Mouse (Mus musculus): ENCODE results near the gene Csf3. TPM values are rescaled to one million over a fixed set of nuclear protein-coding genes. Genes with fewer than 3 reads are reported as not detected.

Csf3 gene
- total RNA-seq, 2 experiments from 2014 or later = not detected

DNA sequence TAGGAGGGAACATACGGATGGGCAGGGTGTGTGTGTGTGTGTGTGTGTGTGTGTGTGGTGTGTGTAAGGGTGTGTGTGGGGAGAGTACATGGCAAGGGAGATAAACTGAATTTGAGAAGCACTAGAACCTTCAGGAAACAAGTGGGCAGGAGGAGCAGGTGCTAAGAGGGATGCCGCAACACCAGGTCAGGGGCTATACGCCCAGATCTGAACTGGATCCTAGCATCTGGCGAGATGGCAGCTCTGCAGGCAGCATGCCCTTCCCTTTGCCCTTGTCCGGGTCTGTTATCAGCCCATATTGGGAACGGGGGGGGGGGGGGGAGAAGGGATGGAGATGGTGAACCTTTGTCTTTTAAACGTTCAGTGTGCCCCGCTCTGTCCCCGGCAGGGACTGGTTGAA, 37.9 kb downstream of the Csf3 start:
- DNase-seq = peak; percentile 63
- intact Hi-C loops (cut with DNase I) = no loop called here
- Histone ChIP-seq H3K4me3 (no peak overlapping the region), H3K27ac (peak overlapping the region; percentile 65; the same call in 1 of the 2 replicates)
- TF ChIP-seq CTCF (IDR thresholded peaks at IDR 0.05) = no peak

DNA sequence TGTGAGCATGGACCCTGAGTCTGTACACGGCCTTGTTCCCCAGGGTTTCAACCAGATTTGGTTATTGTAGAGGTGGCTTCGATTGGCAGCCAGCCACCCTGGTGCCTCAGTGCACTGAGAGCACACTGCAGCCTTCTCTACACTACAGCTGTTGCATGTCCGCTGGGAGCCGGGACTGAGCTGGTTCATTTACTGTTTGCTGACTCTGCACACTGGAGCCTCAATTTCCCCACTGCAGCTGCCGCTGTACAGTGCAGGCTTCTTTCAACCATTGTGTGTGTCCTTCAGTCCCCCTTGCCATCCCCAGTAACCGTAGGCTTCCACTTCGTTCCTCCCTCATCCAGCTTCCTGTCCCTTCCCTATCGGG, 38.9 kb downstream of the Csf3 start:
- no peak for TF ChIP-seq CTCF (IDR thresholded peaks at IDR 0.05)
- intact Hi-C loops (cut with DNase I) = no loop called here
- Histone ChIP-seq H3K4me3 (peak overlapping the region; percentile 77), H3K27ac (peak overlapping the region; percentile 100)
- peak; percentile 45 for DNase-seq

DNA sequence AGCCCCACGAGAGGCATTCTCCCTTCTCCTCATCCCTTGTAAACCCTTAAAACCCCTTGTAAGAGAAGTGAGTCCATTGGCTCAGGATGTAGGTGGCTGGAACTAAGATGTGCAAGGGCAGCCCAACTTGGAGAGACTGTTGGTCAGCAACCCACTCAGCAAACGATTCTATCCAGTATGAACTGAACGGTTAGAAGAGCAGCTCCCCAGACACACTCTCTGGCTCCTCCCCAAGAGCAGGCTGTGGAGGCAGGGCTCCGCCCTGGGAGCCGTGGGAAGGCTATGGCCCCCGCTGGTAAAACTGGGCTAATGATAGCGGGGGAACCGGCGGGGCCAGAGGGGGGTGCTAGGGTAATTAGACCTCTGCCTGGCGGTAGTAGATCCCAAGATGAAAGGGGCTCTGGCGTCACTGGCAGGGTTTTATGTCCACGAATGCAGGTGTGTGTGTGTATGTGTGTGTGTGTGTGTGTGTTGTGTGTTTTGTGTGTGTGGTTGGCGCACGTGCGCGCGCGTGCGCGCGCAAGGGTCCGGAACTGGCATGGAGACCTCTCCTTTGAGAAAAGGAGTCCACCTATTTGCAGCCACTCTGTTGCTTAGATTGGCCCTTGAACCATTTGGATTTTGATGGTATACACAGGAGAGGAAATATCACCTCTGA, 39.5 kb downstream of the Csf3 start, which contains the start of gene Thra:
Gene Thra, plus strand, starts transcription at position 246 of the 658 bp plus-strand sequence.
- H3K4me3 ChIP-seq = peak within 1 kb of the TSS; percentile 77
- H3K27ac ChIP-seq = peak within 1 kb of the TSS; percentile 100
- peak; percentile 87 for DNase-seq
- no peak for TF ChIP-seq CTCF (IDR thresholded peaks at IDR 0.05)
- intact Hi-C loops (cut with DNase I) = loop anchor here (1.0 kb wide), 1 partner anchor 46 kb away; no protein-coding TSS in a partner anchor

DNA sequence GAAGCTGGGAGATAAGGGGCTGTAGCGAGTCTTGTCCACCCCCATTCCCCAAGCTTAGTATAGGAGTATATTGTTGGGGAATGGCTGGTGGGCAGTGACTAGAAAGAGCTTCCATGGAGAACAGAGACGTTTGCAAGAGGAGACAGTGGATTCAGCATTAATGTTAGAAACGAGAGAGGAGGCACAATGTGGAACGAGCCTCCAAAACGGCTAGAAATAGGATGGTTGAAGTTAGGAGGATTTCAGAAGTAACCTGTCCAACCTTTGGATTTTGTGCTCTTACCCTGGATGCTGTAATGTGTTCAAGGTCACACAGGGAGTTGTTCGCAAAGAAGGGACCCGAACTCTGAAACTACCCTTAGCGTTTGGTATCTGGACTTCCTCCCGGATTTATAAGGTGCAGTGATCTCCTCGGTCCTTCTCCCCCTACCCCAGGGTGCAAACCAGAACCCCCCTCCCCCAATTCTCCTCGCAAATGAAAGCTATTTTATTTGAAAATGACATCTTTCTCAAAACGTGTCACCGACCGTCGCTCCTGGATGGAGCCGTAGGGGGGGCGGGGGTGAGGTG, 40.1 kb downstream of the Csf3 start:
- no peak for DNase-seq
- Histone ChIP-seq H3K27ac (peak overlapping the region; percentile 100), H3K4me3 (peak overlapping the region; percentile 77)
- TF ChIP-seq CTCF (IDR thresholded peaks at IDR 0.05) = no peak
- intact Hi-C loops (cut with DNase I) = loop anchor here (1.0 kb wide), 1 partner anchor 45 kb away; no protein-coding TSS in a partner anchor

DNA sequence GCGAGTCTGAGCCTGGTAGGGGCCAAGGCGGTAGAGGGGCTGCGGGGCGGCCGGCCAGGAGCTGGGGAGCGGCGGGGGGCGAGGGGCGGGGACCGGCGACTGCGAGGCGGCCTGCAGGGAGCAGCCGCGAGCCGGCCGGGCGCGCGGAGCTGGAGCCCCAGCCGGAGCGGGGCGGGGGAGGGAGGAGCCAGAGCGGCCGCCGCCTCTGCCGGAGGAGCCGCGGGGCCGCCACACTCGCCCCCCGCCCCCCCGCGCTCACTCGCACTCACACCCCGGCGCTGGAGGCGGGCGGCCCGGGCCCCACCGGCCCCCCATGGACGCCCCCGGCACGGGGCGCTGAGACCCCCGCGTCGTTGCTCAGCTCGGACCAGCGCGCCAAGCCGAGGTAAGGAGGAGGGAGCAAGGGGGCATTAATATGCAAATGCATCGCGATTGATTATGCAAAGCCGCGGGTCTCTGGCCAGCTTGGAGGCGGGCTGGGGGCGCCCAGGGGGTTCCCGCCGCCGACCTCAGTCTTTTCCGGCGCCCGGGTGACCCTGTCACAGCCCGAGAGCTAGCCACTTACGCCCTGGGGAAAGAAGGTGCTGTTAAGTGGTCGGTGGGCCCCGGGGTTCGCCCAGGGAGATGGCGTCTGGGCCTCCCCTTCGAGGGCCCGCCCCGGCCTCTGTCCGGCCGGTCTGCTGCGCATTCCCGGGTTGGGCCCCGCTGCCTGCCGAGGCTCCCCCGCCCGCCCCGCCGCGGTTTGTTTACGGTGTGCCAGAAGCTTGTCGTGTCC, 40.7 kb downstream of the Csf3 start:
- peak; percentile 72 for TF ChIP-seq CTCF (IDR thresholded peaks at IDR 0.05)
- intact Hi-C loops (cut with DNase I) = loop anchor here (1.0 kb wide), 1 partner anchor 44 kb away; no protein-coding TSS in a partner anchor
- Histone ChIP-seq H3K27ac (peak overlapping the region; percentile 100), H3K4me3 (peak overlapping the region; percentile 77)
- DNase-seq = peak; percentile 94

DNA sequence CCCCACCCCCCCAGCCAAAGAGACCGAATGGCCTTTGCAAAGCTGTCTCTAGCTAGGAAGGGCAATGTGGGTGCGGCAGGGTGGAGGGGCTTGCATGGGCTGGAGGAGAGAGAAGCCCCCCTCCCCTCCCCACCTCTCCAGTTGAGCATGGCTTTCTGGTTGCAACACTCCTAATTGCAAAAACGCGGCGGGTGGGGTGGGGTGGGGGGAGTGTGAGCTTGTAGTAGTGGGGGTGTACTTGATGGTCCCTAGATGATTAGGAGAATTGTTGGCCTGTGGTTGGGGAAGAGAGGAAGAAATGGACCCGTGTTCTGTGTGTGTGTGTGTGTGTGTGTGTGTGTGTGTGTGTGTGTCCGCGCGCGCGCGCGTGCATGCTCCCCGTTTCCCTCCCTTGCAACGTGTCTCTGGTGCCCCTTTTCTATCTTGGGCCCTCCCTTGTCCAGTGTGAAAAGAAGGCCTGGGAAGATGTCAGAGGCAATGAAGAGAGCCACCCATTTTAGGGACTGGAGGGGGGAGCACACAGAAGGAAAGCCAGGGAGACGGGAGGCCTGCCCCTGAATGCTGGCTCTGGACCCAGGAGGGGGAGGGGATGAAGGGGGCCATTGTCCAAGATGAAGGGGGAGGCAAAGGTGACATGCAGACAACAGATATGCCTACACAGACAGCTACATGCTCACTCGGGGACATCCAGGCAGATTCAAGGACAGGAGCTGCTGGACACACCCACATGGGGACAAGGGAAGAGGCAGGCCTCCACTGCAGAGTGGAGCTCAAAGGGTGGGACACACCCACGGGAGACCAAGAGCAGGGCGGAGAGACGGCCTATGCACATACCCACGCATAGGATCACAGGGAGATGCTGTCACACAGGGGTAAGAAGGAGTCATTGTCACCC, 41.6 kb downstream of the Csf3 start:
- Histone ChIP-seq H3K4me3 (peak overlapping the region; percentile 77), H3K27ac (peak overlapping the region; percentile 100)
- DNase-seq = peak; percentile 56
- intact Hi-C loops (cut with DNase I) = no loop called here
- TF ChIP-seq CTCF (IDR thresholded peaks at IDR 0.05) = no peak

DNA sequence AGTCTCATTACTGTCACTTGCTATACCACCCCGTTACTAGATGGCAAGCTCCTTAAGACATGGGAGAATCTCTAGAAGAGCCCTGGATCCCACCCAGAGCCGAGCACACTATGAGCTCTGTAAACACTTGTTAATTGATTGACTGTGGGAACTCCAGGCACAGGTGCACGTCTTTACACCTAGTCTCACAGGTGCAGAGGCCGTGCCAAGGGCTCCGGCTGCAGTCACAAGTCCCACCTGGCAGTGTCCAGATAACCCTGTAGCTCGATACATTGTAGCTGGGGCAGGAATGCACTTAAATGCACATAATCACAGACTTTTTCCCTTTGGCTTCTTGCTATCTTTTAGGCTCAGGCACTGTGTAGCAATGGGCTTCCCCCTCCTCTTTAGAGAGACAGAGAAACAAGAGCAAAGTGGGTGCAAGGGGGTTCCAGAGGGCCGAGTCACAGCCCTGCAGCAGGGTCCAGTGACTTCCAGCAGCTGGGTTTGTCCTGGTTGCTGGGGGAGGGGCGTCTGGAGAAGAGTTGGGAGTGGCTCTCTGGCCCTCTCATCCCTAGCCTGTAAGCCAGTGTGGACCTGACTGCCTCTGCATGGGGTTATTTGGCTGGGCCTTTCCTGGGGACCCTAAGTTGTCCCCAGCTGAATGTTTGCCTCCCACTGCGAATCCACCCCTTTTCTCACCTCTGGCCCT, 42.7 kb downstream of the Csf3 start:
- intact Hi-C loops (cut with DNase I) = no loop called here
- peak; percentile 80 for DNase-seq
- Histone ChIP-seq H3K27ac (peak overlapping the region; percentile 100), H3K4me3 (peak overlapping the region; percentile 77)
- no peak for TF ChIP-seq CTCF (IDR thresholded peaks at IDR 0.05)

DNA sequence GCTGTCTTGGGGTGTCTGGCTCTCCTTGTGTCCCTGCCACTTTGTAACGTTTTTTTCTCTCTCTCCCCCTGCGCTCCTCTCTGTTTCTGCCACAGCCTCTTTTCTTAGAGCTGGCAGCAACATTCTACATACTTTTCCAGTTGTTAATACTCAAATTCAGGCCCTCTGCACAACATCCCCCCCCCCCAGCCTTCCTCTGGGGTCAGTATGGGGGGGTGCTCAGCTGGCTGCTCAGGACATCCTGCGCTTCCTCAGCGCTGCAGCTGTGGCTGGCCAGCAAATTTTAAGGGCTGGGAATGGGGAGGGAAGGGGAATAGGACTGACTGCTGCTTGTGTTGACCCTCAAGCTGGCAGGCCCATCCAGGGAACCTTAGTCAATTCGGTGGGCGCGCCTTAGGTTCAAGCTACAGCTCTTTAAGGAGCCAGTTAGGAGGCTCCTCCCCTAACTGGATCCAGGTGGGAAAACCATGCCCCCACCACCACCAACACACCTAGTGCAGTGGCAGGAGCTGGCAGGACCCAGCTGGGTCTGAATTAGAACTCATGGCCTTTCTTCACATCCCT, 43.5 kb downstream of the Csf3 start:
- peak overlapping the region; percentile 77 for H3K4me3 ChIP-seq
- peak overlapping the region; percentile 100 for H3K27ac ChIP-seq
- peak; percentile 21 for DNase-seq
- no peak for TF ChIP-seq CTCF (IDR thresholded peaks at IDR 0.05)
- intact Hi-C loops (cut with DNase I) = no loop called here

DNA sequence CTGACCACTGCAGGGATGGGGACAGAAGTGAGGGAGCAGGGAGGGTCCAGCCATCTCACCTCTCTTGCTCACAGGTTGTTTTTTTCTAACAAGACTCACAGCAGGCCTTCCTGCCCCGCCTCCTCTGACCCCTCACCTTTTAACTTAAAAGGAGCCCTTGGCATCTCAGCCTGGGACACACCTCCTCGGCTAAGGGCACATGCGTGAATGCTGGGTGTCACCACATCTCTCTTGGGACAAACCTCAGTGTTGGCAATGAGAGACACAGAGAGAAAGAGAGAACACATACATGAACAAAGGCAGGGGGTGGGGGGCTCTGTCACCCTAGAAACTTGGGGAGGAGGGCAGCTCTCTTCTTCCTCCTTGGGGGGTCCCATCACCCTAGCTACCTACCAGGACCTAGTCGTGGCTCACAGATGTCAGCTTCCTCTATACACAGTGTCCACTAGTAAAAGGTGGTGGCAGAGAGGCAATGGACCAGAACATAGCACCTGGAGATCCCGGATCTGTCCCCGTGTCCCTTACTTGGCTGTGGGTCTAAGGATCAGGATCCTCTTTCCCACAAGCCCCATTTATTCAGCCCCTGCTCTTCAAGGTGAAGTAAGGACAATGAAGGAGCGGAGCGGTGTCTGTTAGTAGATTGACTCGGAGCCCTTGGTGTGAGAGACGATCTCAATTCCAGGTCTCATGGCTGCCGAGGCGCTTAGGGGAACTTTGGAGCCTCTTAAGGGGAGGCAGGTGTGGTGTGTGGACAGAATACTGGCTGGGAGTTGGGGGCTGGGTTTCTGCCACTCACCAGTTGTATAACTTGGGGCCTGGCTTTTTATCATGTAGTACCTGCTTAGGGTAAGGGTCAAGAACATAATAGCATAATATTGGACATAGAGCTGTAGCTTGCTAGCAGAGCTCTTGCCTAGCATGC, 45.1 kb downstream of the Csf3 start:
- intact Hi-C loops (cut with DNase I) = no loop called here
- no peak for TF ChIP-seq CTCF (IDR thresholded peaks at IDR 0.05)
- DNase-seq = peak; percentile 38
- Histone ChIP-seq H3K4me3 (peak overlapping the region; percentile 65), H3K27ac (peak overlapping the region; percentile 100)
